Mouse (Mus musculus): ENCODE data around the gene Ptprn2. TPM values are rescaled to one million over a fixed set of nuclear protein-coding genes. Genes with fewer than 3 reads are reported as not detected.
A peak's percentile ranks its signal among the peaks of the same experiment; 100 is the strongest.

The Ptprn2 gene
- polyA plus RNA-seq, 1 experiment from 2014 or later: 0.13 TPM

DNA sequence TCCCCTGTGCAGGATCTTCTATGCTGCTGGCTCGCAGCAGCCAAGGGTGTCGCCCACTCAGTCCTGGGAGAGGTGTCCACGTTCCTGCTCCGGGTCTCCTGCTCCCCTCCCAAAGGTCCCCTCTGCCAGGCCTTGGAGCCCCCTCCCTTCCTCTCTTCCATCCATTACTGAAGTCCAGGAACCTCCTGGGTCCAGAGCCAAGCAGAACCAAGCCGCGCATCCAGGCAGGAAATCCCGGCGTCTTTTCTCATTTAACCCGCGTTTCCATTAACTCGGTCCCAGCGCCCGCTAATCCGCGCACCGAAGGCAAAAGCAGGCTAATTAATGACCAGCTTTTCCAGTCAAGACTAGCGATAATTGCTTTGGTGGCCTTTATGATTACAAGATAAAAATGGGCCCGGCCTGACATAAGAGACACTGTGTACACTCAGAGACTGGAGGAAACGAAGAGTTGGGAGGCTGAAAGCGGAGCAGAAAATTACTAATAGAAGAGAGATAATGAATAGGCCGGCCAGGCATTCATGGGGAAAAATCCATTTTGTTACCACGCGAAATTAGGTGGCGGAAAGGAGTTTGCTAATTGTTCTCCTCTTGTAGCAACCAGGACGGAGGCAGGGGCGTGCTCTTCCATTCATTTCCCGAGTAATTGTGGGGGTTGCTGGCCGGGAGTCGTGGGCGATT, 674.8 kb downstream of the Ptprn2 start:
- H3K9ac ChIP-seq: no peak overlapping the region
- H3K27me3 ChIP-seq: peaks cover 81% of the 10 kb centered on the region
- H3K4me1 ChIP-seq (replicated peaks): peaks cover 14% of the 10 kb centered on the region
- ATAC-seq (replicated peaks; ENCODE audit: insufficient number of reproducible peaks, insufficient read depth, low FRiP score, low read depth): no peak
- H3K36me3 ChIP-seq: no peaks in the 10 kb centered on the region
- no peaks in the 10 kb centered on the region for H3K9me3 ChIP-seq (replicated peaks)
- WGBS: 6% methylated on average over 30 of the region's 30 CpGs
- H3K4me2 ChIP-seq: peak overlapping the region; percentile 62
- H3K27ac ChIP-seq: no peak overlapping the region
- H3K4me3 ChIP-seq: peak overlapping the region; percentile 40

DNA sequence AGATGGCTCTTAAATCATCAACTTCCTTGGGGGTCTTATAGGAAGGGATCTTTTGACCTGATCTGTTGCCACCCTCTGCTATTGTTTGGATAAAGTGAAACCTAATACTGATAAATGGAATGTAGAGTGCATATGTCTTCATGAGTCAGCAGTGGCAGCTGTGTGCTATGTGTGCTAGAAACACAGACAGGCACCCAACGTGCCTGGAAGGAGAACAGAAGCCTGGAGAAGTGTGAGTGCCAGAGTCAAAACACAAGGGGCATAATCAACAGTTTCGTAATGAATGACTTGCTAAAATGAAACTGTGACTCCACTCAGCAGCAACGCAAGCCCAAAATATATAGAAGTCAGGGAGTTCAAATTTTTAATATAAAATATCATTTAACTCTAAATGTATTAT, 676.7 kb downstream of the Ptprn2 start:
- H3K27ac ChIP-seq: no peak overlapping the region
- H3K4me2 ChIP-seq: no peak overlapping the region
- ATAC-seq (replicated peaks; ENCODE audit: insufficient number of reproducible peaks, insufficient read depth, low FRiP score, low read depth): no peak
- H3K9me3 ChIP-seq (replicated peaks): no peaks in the 10 kb centered on the region
- no peak overlapping the region for H3K4me3 ChIP-seq
- no peak overlapping the region for H3K9ac ChIP-seq
- H3K36me3 ChIP-seq: no peaks in the 10 kb centered on the region
- WGBS: 58% methylated on average over 3 of the region's 3 CpGs
- peaks cover 64% of the 10 kb centered on the region for H3K27me3 ChIP-seq
- peaks cover 14% of the 10 kb centered on the region for H3K4me1 ChIP-seq (replicated peaks)

- peaks cover 48% of the 10 kb centered on the region for H3K27me3 ChIP-seq
These were observed 678.3 kb downstream of the Ptprn2 start for GRCm38 (mm10) chr12:117163789-117164188.

DNA sequence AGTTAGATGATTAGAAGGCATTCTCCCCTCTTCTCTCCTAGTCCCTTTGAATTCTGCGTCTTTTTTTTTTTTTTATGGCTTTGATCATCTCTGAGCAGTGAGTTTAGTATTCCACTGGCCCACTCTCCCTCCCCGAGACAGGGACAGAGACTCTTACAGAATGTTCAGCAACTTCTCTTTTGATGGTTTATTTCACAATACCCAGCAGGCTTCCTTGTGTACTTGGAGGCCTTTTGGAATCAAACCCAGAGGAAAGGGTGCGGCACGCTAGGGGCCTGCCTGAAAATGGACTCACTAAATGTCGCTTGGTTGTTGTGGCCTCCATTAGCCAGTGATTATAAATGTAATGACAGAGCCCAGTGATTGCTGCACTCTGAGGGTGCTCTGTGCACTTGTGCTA, 680.7 kb downstream of the Ptprn2 start:
- no peak overlapping the region for H3K4me3 ChIP-seq
- ATAC-seq (replicated peaks; ENCODE audit: insufficient number of reproducible peaks, insufficient read depth, low FRiP score, low read depth): no peak
- H3K4me1 ChIP-seq (replicated peaks): peaks cover 3% of the 10 kb centered on the region; the same call in 1 of the 2 replicates
- H3K9me3 ChIP-seq (replicated peaks): no peaks in the 10 kb centered on the region
- WGBS: 90% methylated on average over 5 of the region's 5 CpGs
- H3K9ac ChIP-seq: no peak overlapping the region
- no peak overlapping the region for H3K27ac ChIP-seq
- H3K36me3 ChIP-seq: no peaks in the 10 kb centered on the region
- H3K4me2 ChIP-seq: no peak overlapping the region
- peaks cover 23% of the 10 kb centered on the region for H3K27me3 ChIP-seq

More at GRCm38 (mm10) chr12:117163789-117164188, 678.3 kb downstream of the Ptprn2 start:
- 52% methylated on average over 3 of the region's 3 CpGs for WGBS
- H3K9me3 ChIP-seq (replicated peaks): no peaks in the 10 kb centered on the region
- H3K36me3 ChIP-seq: no peaks in the 10 kb centered on the region
- peaks cover 14% of the 10 kb centered on the region for H3K4me1 ChIP-seq (replicated peaks)
- no peak overlapping the region for H3K9ac ChIP-seq
- H3K4me3 ChIP-seq: no peak overlapping the region
- H3K4me2 ChIP-seq: no peak overlapping the region
- no peak for ATAC-seq (replicated peaks; ENCODE audit: insufficient number of reproducible peaks, insufficient read depth, low FRiP score, low read depth)
- no peak overlapping the region for H3K27ac ChIP-seq

DNA sequence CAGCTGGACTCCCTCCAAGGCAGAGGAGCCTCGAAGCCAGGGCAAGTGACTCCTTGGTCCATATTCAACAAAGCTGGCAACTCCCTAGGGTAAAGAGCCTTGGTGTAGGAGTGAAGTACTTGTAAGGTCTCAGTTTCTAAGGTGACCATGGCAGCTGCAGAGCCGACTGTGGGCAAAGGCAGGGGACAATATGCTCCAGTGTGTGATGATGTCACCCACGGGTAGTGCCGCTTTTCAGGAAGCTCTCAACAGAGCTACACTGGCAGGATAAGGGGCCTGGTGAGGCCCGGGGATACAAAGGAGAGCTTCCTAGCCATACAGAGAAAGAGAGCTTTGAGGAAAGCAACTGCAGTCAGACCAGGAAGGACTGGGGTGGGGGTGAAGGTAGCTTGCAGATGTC, 684.1 kb downstream of the Ptprn2 start:
- no peak for ATAC-seq (replicated peaks; ENCODE audit: insufficient number of reproducible peaks, insufficient read depth, low FRiP score, low read depth)
- H3K9ac ChIP-seq: no peak overlapping the region
- H3K4me2 ChIP-seq: no peak overlapping the region
- H3K27me3 ChIP-seq: peaks cover 9% of the 10 kb centered on the region
- no peaks in the 10 kb centered on the region for H3K36me3 ChIP-seq
- no peak overlapping the region for H3K4me3 ChIP-seq
- no peaks in the 10 kb centered on the region for H3K9me3 ChIP-seq (replicated peaks)
- H3K4me1 ChIP-seq (replicated peaks): peaks cover 8% of the 10 kb centered on the region
- H3K27ac ChIP-seq: no peak overlapping the region
- WGBS: 40% methylated on average over 5 of the region's 5 CpGs

DNA sequence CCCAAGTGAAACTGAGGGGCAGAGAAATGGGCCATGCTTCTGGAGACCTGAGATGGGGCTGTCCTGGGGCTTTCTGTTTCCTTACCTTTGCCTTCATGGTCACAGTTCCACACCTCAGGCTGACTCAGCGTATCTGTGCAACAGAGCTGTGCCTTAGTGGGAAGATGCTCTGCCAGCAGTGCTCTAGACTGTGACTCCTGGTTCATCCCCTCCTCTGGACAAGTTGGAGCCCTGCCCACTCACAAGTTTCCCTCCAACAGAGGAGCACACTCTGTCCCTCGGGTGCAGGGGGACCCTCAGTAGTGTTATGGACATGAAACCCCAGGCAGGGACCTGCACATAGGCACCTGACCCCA, 687.0 kb downstream of the Ptprn2 start:
- WGBS: 52% methylated on average over 2 of the region's 2 CpGs
- no peak overlapping the region for H3K4me2 ChIP-seq
- no peak overlapping the region for H3K27ac ChIP-seq
- peaks cover 9% of the 10 kb centered on the region for H3K4me1 ChIP-seq (replicated peaks)
- H3K36me3 ChIP-seq: no peaks in the 10 kb centered on the region
- H3K9ac ChIP-seq: no peak overlapping the region
- no peaks in the 10 kb centered on the region for H3K9me3 ChIP-seq (replicated peaks)
- 0 out of 2 replicates have a peak, but pooled peaks have one; percentile 26 for ATAC-seq (replicated peaks; ENCODE audit: insufficient number of reproducible peaks, insufficient read depth, low FRiP score, low read depth)
- peaks cover 10% of the 10 kb centered on the region for H3K27me3 ChIP-seq
- H3K4me3 ChIP-seq: no peak overlapping the region

DNA sequence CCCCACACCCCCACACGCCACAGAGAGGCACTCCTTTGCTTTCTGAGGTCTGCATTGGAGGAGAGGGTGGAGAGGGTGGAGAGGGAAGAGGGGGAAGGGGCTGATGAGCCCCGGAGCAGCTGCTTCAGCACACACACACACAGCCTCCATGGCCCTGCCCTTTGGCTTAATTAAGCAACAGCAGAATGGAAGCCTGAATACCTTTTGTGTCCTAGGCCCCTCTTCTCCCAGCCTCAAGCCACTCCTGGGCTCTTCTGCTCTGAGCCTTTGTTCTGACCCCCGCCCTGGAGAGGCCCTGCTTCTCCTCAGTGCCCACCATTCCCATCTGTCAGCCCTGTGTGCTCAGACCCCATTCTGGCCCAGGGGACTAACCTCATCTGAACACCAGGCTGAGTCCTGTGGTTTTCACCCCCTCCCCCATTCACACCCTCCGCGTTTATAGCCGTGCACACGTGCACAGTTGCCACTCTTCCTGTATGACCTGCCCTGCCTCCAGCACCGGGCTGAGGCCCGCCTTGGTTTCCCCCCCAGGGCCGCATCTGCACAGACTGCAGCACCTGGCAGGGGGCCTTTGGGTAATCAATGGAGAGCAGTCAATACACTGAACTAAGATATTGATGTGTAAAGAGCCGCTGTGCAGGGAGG, 687.5 kb downstream of the Ptprn2 start:
- peak; percentile 19; the same call in 1 of the 2 replicates for ATAC-seq (replicated peaks; ENCODE audit: insufficient number of reproducible peaks, insufficient read depth, low FRiP score, low read depth)
- Histone ChIP-seq H3K36me3 (no peaks in the 10 kb centered on the region), H3K4me2 (no peak overlapping the region), H3K27me3 (peaks cover 10% of the 10 kb centered on the region), H3K9ac (no peak overlapping the region), H3K9me3 (replicated peaks) (no peaks in the 10 kb centered on the region), H3K27ac (no peak overlapping the region), H3K4me3 (no peak overlapping the region), H3K4me1 (replicated peaks) (peaks cover 9% of the 10 kb centered on the region)
- WGBS: 54% methylated on average over 11 of the region's 11 CpGs

GRCm38 (mm10) chr12:117174189-117174588, 688.7 kb downstream of the Ptprn2 start:
- Histone ChIP-seq H3K36me3 (no peaks in the 10 kb centered on the region), H3K9ac (no peak overlapping the region), H3K27ac (no peak overlapping the region), H3K9me3 (replicated peaks) (no peaks in the 10 kb centered on the region), H3K27me3 (peaks cover 10% of the 10 kb centered on the region), H3K4me3 (no peak overlapping the region), H3K4me1 (replicated peaks) (peaks cover 9% of the 10 kb centered on the region), H3K4me2 (no peak overlapping the region)
- WGBS: 14% methylated on average over 3 of the region's 3 CpGs
- ATAC-seq (replicated peaks; ENCODE audit: insufficient number of reproducible peaks, insufficient read depth, low FRiP score, low read depth): no peak

DNA sequence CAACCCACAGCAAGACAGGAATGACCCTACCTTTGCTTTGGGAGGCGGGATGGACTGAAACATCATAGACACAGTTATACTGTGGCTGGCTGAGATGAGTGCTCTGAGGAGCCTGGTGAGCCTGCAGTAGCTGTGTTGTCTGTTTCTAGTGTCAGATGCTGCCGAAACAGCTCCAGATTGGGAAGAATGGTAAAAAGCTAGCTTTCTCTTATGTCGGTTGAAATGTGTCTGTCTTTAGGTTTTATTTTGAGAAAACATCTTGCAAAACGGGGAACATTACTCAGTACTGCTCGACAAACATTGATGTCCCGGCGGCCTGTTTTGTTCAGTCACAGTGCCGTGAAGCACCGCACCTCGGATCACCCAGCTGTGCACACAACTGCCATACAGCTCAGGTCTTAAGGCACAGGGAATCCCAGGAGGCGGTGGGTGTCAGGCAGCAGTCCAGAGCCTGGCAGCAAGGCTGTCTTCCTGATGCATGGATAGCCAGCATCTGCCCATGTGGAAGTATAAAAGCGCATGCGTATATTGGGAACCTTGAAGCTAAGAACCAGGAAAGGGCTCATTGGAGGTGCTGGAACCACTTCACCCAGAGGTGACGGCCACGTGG, 689.7 kb downstream of the Ptprn2 start:
- no peaks in the 10 kb centered on the region for H3K36me3 ChIP-seq
- peaks cover 6% of the 10 kb centered on the region; the same call in 1 of the 2 replicates for H3K4me1 ChIP-seq (replicated peaks)
- H3K4me2 ChIP-seq: no peak overlapping the region
- no peak for ATAC-seq (replicated peaks; ENCODE audit: insufficient number of reproducible peaks, insufficient read depth, low FRiP score, low read depth)
- no peak overlapping the region for H3K4me3 ChIP-seq
- no peak overlapping the region for H3K27ac ChIP-seq
- WGBS: 88% methylated on average over 15 of the region's 15 CpGs
- peaks cover 10% of the 10 kb centered on the region for H3K27me3 ChIP-seq
- no peaks in the 10 kb centered on the region for H3K9me3 ChIP-seq (replicated peaks)
- no peak overlapping the region for H3K9ac ChIP-seq

DNA sequence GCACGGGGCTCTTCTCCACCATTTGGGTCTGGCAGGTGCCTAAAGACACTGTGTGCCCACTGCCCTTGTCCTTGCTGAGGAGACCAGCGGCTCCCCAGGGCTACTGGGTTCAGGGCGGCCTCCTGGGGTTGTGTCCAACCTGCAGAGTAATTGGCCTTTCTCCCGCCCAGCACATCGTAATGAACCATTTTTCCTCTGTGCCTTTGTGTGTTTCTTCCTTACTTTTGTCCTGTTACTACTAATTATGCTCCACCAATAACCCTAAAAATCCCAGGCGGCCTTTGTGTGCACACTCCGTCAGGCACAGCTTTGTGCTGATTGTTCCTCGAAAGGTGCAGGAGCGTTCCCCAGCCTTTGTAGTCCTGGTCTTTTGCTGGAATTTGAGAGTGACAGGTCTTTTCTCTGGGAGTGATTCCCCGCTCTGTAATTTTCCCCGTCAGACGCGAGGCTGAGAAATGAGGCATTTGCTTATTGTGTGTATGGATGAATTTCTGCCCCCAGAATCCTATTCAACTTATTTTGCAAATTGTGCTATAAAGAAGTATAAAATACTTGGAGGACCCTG, 690.8 kb downstream of the Ptprn2 start:
- 84% methylated on average over 13 of the region's 13 CpGs for WGBS
- H3K9me3 ChIP-seq (replicated peaks): no peaks in the 10 kb centered on the region
- no peaks in the 10 kb centered on the region for H3K36me3 ChIP-seq
- peaks cover 6% of the 10 kb centered on the region; the same call in 1 of the 2 replicates for H3K4me1 ChIP-seq (replicated peaks)
- no peak overlapping the region for H3K27ac ChIP-seq
- H3K4me3 ChIP-seq: no peak overlapping the region
- no peak overlapping the region for H3K9ac ChIP-seq
- H3K27me3 ChIP-seq: peaks cover 10% of the 10 kb centered on the region
- no peak for ATAC-seq (replicated peaks; ENCODE audit: insufficient number of reproducible peaks, insufficient read depth, low FRiP score, low read depth)
- no peak overlapping the region for H3K4me2 ChIP-seq

GRCm38 (mm10) chr12:117187167-117187566, 701.6 kb downstream of the Ptprn2 start:
- no peaks in the 10 kb centered on the region for H3K9me3 ChIP-seq (replicated peaks)
- H3K27me3 ChIP-seq: no peaks in the 10 kb centered on the region
- ATAC-seq (replicated peaks; ENCODE audit: insufficient number of reproducible peaks, insufficient read depth, low FRiP score, low read depth): no peak
- H3K4me1 ChIP-seq (replicated peaks): no peaks in the 10 kb centered on the region
- 75% methylated on average over 3 of the region's 3 CpGs for WGBS
- no peak overlapping the region for H3K4me2 ChIP-seq
- no peak overlapping the region for H3K27ac ChIP-seq
- no peaks in the 10 kb centered on the region for H3K36me3 ChIP-seq
- H3K4me3 ChIP-seq: no peak overlapping the region
- no peak overlapping the region for H3K9ac ChIP-seq
